Mouse (Mus musculus): ENCODE measurements around the gene Scube2. TPM values are rescaled to one million over a fixed set of nuclear protein-coding genes. Genes with fewer than 3 reads are reported as not detected.
A peak's percentile ranks its signal among the peaks of the same experiment; 100 is the strongest.

Scube2 gene
- 0.28 and 0.37 TPM in 2 replicates for polyA plus RNA-seq (2012; rRNA removed)

- DNase-seq, result peak; percentile 4
- Histone ChIP-seq H3K4me1 (ENCODE audit: control insufficient read depth, insufficient read depth, low read length) (no peaks in the 10 kb centered on the region), H3K27ac (ENCODE audit: insufficient read depth, low read depth, low read length) (no peak within 1 kb of the TSS), H3K27me3 (replicated peaks; ENCODE audit: control insufficient read depth, insufficient read depth, low read length) (no peaks in the 10 kb centered on the region), H3K4me3 (ENCODE audit: insufficient read depth, low read depth, low read length) (peak within 1 kb of the TSS; percentile 33), H3K36me3 (ENCODE audit: control insufficient read depth, insufficient read depth, low read length) (no peaks in the 10 kb centered on the region)
- WGBS, result 5% methylated on average over 57 of the region's 69 CpGs
- no peak for TF ChIP-seq CTCF (conservative IDR thresholded peaks at IDR 0.05; ENCODE audit: insufficient read depth, insufficient read length, low read depth, low read length)
- TF ChIP-seq POLR2A (IDR thresholded peaks at IDR 0.05; ENCODE audit: low read depth, low read length), result no peak
Measured at GRCm38 (mm10) chr7:109865370-109866229, at the start of gene Scube2. Gene Scube2, minus strand, starts transcription at chr7:109865679.

- 94% methylated on average over 2 of the region's 2 CpGs for WGBS
- no peak for TF ChIP-seq POLR2A (IDR thresholded peaks at IDR 0.05; ENCODE audit: low read depth, low read length)
- TF ChIP-seq CTCF (conservative IDR thresholded peaks at IDR 0.05; ENCODE audit: insufficient read depth, insufficient read length, low read depth, low read length), result no peak
- DNase-seq, result no peak
- no peaks in the 10 kb centered on the region for H3K27me3 ChIP-seq (replicated peaks; ENCODE audit: control insufficient read depth, insufficient read depth, low read length)
- H3K4me1 ChIP-seq (ENCODE audit: control insufficient read depth, insufficient read depth, low read length), result no peaks in the 10 kb centered on the region
- H3K4me3 ChIP-seq (ENCODE audit: insufficient read depth, low read depth, low read length), result no peak overlapping the region
- H3K36me3 ChIP-seq (ENCODE audit: control insufficient read depth, insufficient read depth, low read length), result peaks cover 13% of the 10 kb centered on the region
- no peak overlapping the region for H3K27ac ChIP-seq (ENCODE audit: insufficient read depth, low read depth, low read length)
Measured at GRCm38 (mm10) chr7:109906165-109906564, 40.7 kb upstream of the Scube2 start.

GRCm38 (mm10) chr7:109900921-109901320 lies 35.4 kb upstream of the Scube2 start:
- no peaks in the 10 kb centered on the region for H3K4me1 ChIP-seq (ENCODE audit: control insufficient read depth, insufficient read depth, low read length)
- peaks cover 5% of the 10 kb centered on the region for H3K36me3 ChIP-seq (ENCODE audit: control insufficient read depth, insufficient read depth, low read length)
- no peak overlapping the region for H3K4me3 ChIP-seq (ENCODE audit: insufficient read depth, low read depth, low read length)
- DNase-seq, result no peak
- WGBS, result 80% methylated on average over 9 of the region's 9 CpGs
- TF ChIP-seq POLR2A (IDR thresholded peaks at IDR 0.05; ENCODE audit: low read depth, low read length) (no peak), CTCF (conservative IDR thresholded peaks at IDR 0.05; ENCODE audit: insufficient read depth, insufficient read length, low read depth, low read length) (no peak)
- H3K27me3 ChIP-seq (replicated peaks; ENCODE audit: control insufficient read depth, insufficient read depth, low read length), result no peaks in the 10 kb centered on the region
- H3K27ac ChIP-seq (ENCODE audit: insufficient read depth, low read depth, low read length), result no peak overlapping the region

- Histone ChIP-seq H3K4me3 (ENCODE audit: insufficient read depth, low read depth, low read length) (no peak overlapping the region), H3K36me3 (ENCODE audit: control insufficient read depth, insufficient read depth, low read length) (peaks cover 5% of the 10 kb centered on the region), H3K4me1 (ENCODE audit: control insufficient read depth, insufficient read depth, low read length) (no peaks in the 10 kb centered on the region), H3K27me3 (replicated peaks; ENCODE audit: control insufficient read depth, insufficient read depth, low read length) (no peaks in the 10 kb centered on the region), H3K27ac (ENCODE audit: insufficient read depth, low read depth, low read length) (no peak overlapping the region)
- TF ChIP-seq POLR2A (IDR thresholded peaks at IDR 0.05; ENCODE audit: low read depth, low read length) (no peak), CTCF (conservative IDR thresholded peaks at IDR 0.05; ENCODE audit: insufficient read depth, insufficient read length, low read depth, low read length) (no peak)
- peak; percentile 69 for DNase-seq
Measured at GRCm38 (mm10) chr7:109898911-109899310, 33.4 kb upstream of the Scube2 start.

- TF ChIP-seq CTCF (conservative IDR thresholded peaks at IDR 0.05; ENCODE audit: insufficient read depth, insufficient read length, low read depth, low read length), result peak; percentile 76
- no peak for TF ChIP-seq POLR2A (IDR thresholded peaks at IDR 0.05; ENCODE audit: low read depth, low read length)
- no peaks in the 10 kb centered on the region for H3K27me3 ChIP-seq (replicated peaks; ENCODE audit: control insufficient read depth, insufficient read depth, low read length)
- 46% methylated on average over 3 of the region's 3 CpGs for WGBS
- no peak overlapping the region for H3K27ac ChIP-seq (ENCODE audit: insufficient read depth, low read depth, low read length)
- DNase-seq, result peak; percentile 60
- no peaks in the 10 kb centered on the region; the same call in 1 of the 2 replicates for H3K36me3 ChIP-seq (ENCODE audit: control insufficient read depth, insufficient read depth, low read length)
- no peaks in the 10 kb centered on the region for H3K4me1 ChIP-seq (ENCODE audit: control insufficient read depth, insufficient read depth, low read length)
- H3K4me3 ChIP-seq (ENCODE audit: insufficient read depth, low read depth, low read length), result no peak overlapping the region
Measured at GRCm38 (mm10) chr7:109892530-109892929, 27.1 kb upstream of the Scube2 start.

- no peak for TF ChIP-seq CTCF (conservative IDR thresholded peaks at IDR 0.05; ENCODE audit: insufficient read depth, insufficient read length, low read depth, low read length)
- TF ChIP-seq POLR2A (IDR thresholded peaks at IDR 0.05; ENCODE audit: low read depth, low read length), result no peak
- 83% methylated on average over 4 of the region's 4 CpGs for WGBS
Measured at GRCm38 (mm10) chr7:109891786-109892185, 26.3 kb upstream of the Scube2 start.

GRCm38 (mm10) chr7:109890256-109890655 lies 24.8 kb upstream of the Scube2 start:
- WGBS, result 92% methylated on average over 2 of the region's 2 CpGs
- H3K27ac ChIP-seq (ENCODE audit: insufficient read depth, low read depth, low read length), result no peak overlapping the region
- no peak overlapping the region for H3K4me3 ChIP-seq (ENCODE audit: insufficient read depth, low read depth, low read length)
- DNase-seq, result no peak
- no peaks in the 10 kb centered on the region for H3K27me3 ChIP-seq (replicated peaks; ENCODE audit: control insufficient read depth, insufficient read depth, low read length)
- no peaks in the 10 kb centered on the region for H3K4me1 ChIP-seq (ENCODE audit: control insufficient read depth, insufficient read depth, low read length)
- TF ChIP-seq CTCF (conservative IDR thresholded peaks at IDR 0.05; ENCODE audit: insufficient read depth, insufficient read length, low read depth, low read length), result no peak
- no peak for TF ChIP-seq POLR2A (IDR thresholded peaks at IDR 0.05; ENCODE audit: low read depth, low read length)
- no peaks in the 10 kb centered on the region; the same call in 1 of the 2 replicates for H3K36me3 ChIP-seq (ENCODE audit: control insufficient read depth, insufficient read depth, low read length)

More at GRCm38 (mm10) chr7:109891786-109892185, 26.3 kb upstream of the Scube2 start:
- DNase-seq, result no peak
- Histone ChIP-seq H3K27me3 (replicated peaks; ENCODE audit: control insufficient read depth, insufficient read depth, low read length) (no peaks in the 10 kb centered on the region), H3K4me1 (ENCODE audit: control insufficient read depth, insufficient read depth, low read length) (no peaks in the 10 kb centered on the region), H3K36me3 (ENCODE audit: control insufficient read depth, insufficient read depth, low read length) (no peaks in the 10 kb centered on the region; the same call in 1 of the 2 replicates), H3K27ac (ENCODE audit: insufficient read depth, low read depth, low read length) (no peak overlapping the region), H3K4me3 (ENCODE audit: insufficient read depth, low read depth, low read length) (no peak overlapping the region)

All from kidney, adult 2 months (tissue).